24 mouse cellular contexts compared by ENCODE assay signal in genomic region chr15:32352995-32353394, GRCm38 (mm10).
A peak's percentile ranks its signal among the peaks of the same experiment; 100 is the strongest.
DNase-seq lines count a peak whose midpoint lies in the region; ATAC-seq lines count a peak whose summit lies in the region.
"Had no signal": no experiment of that assay in that cellular context is flagged by ENCODE, and none has a peak within 500 bp of the region (broad histone marks: within the 10 kb centered on the region; RNA-seq: fewer than 3 reads in every experiment).

No protein-coding gene starts in this region.

- DNase-seq in embryo, embryonic 10.5 days (ENCODE audit: low spot score), result peak; percentile 15
- DNase-seq in embryo, embryonic 11 days, result no peak
- DNase-seq in lung, postnatal 36 days, result no peak
- DNase-seq in Muller cell, postnatal 12 days (ENCODE audit: inconsistent ontology term), result peak; percentile 69
- DNase-seq in retina, embryonic 14.5 days (ENCODE audit: low spot score), result peak; percentile 79
- DNase-seq in T-cell, adult 2 months (ENCODE audit: low spot score), result no peak
- DNase-seq: adrenal gland, adult 2 months; adrenal gland, postnatal 25 days; B cell, adult 2 months; cerebellum, adult 18-20 months; cerebellum, adult 9-11 months; cerebellum, postnatal 36 days; forebrain, postnatal 0 days; gastrocnemius, postnatal 14 days; heart, adult 2 months had no signal

- H3K27me3 ChIP-seq in lung, embryonic 15.5 days, result no peaks in the 10 kb centered on the region
- H3K27me3 ChIP-seq: embryonic facial prominence, embryonic 13.5 days; heart, embryonic 15.5 days; hindbrain, embryonic 15.5 days had no signal

- H3K9ac ChIP-seq in lung, embryonic 15.5 days, result no peak overlapping the region
- H3K9ac ChIP-seq: embryonic facial prominence, embryonic 13.5 days; forebrain, postnatal 0 days; heart, embryonic 15.5 days; hindbrain, embryonic 15.5 days had no signal

- ATAC-seq in lung, embryonic 15.5 days (ENCODE audit: borderline replicate concordance, extremely low read depth, low FRiP score, low TSS enrichment), result 0 out of 2 replicates have a peak, but pooled peaks have one; percentile 14
- ATAC-seq in activated CD4-positive, CD25-positive, alpha-beta regulatory T cell, adult 4 months, result no peak
- ATAC-seq: CD4-positive, CD25-positive, alpha-beta regulatory T cell, adult 4 months; forebrain, postnatal 0 days; inflammation-experienced regulatory T-cells, adult 6 months had no signal

- H3K4me1 ChIP-seq in lung, embryonic 15.5 days, result peaks cover 11% of the 10 kb centered on the region; the same call in 1 of the 2 replicates

- no peaks in the 10 kb centered on the region for H3K9me3 ChIP-seq in lung, embryonic 15.5 days
- H3K9me3 ChIP-seq: embryonic facial prominence, embryonic 13.5 days; G1E; heart, embryonic 15.5 days; hindbrain, embryonic 15.5 days had no signal

- no peak overlapping the region for H3K4me3 ChIP-seq in lung, embryonic 15.5 days
- H3K4me3 ChIP-seq: embryonic facial prominence, embryonic 13.5 days; heart, adult 2 months; heart, embryonic 15.5 days; hindbrain, embryonic 15.5 days had no signal

- no peaks in the 10 kb centered on the region for H3K36me3 ChIP-seq in lung, embryonic 15.5 days
- H3K36me3 ChIP-seq: G1E; heart, embryonic 15.5 days; hindbrain, embryonic 15.5 days had no signal

- no peak overlapping the region for H3K4me2 ChIP-seq in lung, embryonic 15.5 days
- H3K4me2 ChIP-seq: embryonic facial prominence, embryonic 13.5 days; heart, embryonic 11.5 days; heart, embryonic 15.5 days; hindbrain, embryonic 15.5 days had no signal

- no peak overlapping the region for H3K27ac ChIP-seq in lung, embryonic 15.5 days
- H3K27ac ChIP-seq: embryonic facial prominence, embryonic 13.5 days; heart, adult 2 months; heart, embryonic 15.5 days; hindbrain, embryonic 15.5 days had no signal

- WGBS in lung, embryonic 15.5 days, result 49% methylated on average over 8 of the region's 8 CpGs

Comparison
In these comparisons a context has a peak if more than half of its experiments do, and no peak if none do; other contexts are left out.
1. DNase-seq: peak in embryo, embryonic 10.5 days (single experiment), Muller cell, postnatal 12 days (single experiment) and retina, embryonic 14.5 days (single experiment); none in embryo, embryonic 11 days (single experiment), lung, postnatal 36 days (single experiment) and T-cell, adult 2 months (single experiment).